Comparison of ENCODE assay signal across 20 mouse cellular contexts in the genomic region with DNA sequence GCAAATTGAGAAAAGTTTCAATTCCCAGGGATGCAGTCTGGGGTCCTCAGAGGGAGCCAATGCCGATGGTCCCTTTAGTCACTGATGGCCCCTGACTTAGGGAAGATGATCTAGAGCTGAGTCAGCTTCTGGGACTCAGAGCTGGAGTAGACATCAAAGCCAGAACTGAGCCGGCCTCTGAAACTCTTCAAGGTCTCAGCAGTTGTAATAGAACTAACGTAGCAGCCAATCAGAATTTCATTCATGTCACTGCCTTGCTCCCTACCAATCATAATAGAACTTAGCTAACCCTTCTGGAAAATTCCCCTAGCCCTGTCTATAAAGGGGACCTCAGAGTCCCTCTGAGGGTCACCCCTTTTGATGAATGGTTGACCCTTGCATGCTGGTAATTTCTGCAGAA. TPM values are rescaled to one million over a fixed set of nuclear protein-coding genes. Genes with fewer than 3 reads are reported as not detected.
DNase-seq lines count a peak whose midpoint lies in the region; ATAC-seq and TF ChIP-seq lines count a peak whose summit lies in the region.
"Had no signal": no experiment of that assay in that cellular context is flagged by ENCODE, and none has a peak within 500 bp of the region (broad histone marks: within the 10 kb centered on the region; RNA-seq: fewer than 3 reads in every experiment).

No protein-coding gene starts in this region.

- no peak overlapping the region for H3K4me2 ChIP-seq in lung, postnatal 0 days (replicated peaks; ENCODE audit: low read depth, low read length)
- H3K4me2 ChIP-seq: forebrain, embryonic 13.5 days; heart, embryonic 11.5 days; hindbrain, embryonic 12.5 days; hindbrain, embryonic 15.5 days had no signal

- DNase-seq in adrenal gland, adult (ENCODE audit: inconsistent age in 2 of 2, low spot score in 1 of 2), result peak; percentile 80 to 86
- DNase-seq in adrenal gland, postnatal 4 days (ENCODE audit: low spot score in 2 of 2), result no peak
- peak; percentile 46 for DNase-seq in adrenal gland, postnatal 10 days
- DNase-seq in adrenal gland, postnatal 36 days, result peak; percentile 57 to 66
- no peak for DNase-seq in urinary bladder, postnatal 10 days (ENCODE audit: low spot score)
- DNase-seq in lung, postnatal 0 days (ENCODE audit: low spot score), result no peak
- DNase-seq: B cell, adult 2 months; cerebellum, adult 18-20 months; cerebellum, adult 9-10 months; cerebellum, postnatal 14 days; gastrocnemius, postnatal 10 days; gastrocnemius, postnatal 36 days; heart, adult 11 months had no signal

- no peaks in the 10 kb centered on the region for H3K36me3 ChIP-seq in lung, postnatal 0 days (ENCODE audit: insufficient read depth, low read length)
- H3K36me3 ChIP-seq: forebrain, embryonic 10.5 days; hindbrain, embryonic 12.5 days; hindbrain, embryonic 15.5 days had no signal

- H3K27ac ChIP-seq in lung, postnatal 0 days (ENCODE audit: low read length), result no peak overlapping the region
- H3K27ac ChIP-seq: forebrain, embryonic 13.5 days; hindbrain, embryonic 12.5 days; hindbrain, embryonic 15.5 days had no signal

- no peaks in the 10 kb centered on the region for H3K9me3 ChIP-seq in lung, postnatal 0 days (ENCODE audit: low read length)
- H3K9me3 ChIP-seq: forebrain, embryonic 10.5 days; forebrain, embryonic 13.5 days; hindbrain, embryonic 12.5 days; hindbrain, embryonic 15.5 days had no signal

- 0 out of 2 replicates have a peak, but pooled peaks cover 4% of the 10 kb centered on the region for H3K4me1 ChIP-seq in lung, postnatal 0 days (ENCODE audit: insufficient read depth, low read depth, low read length)

- no peak for ATAC-seq in lung, postnatal 0 days
- ATAC-seq: forebrain, embryonic 13.5 days; forebrain, embryonic 16.5 days; intestine, postnatal 0 days had no signal

- H3K27me3 ChIP-seq in lung, postnatal 0 days (replicated peaks; ENCODE audit: insufficient read depth, low read length), result no peaks in the 10 kb centered on the region

- TF ChIP-seq CTCF in lung, postnatal 0 days (IDR thresholded peaks at IDR 0.05), result no peak

- no peak overlapping the region for H3K4me3 ChIP-seq in lung, postnatal 0 days (ENCODE audit: low read depth, low read length)
- H3K4me3 ChIP-seq: forebrain, embryonic 10.5 days; forebrain, embryonic 13.5 days; hindbrain, embryonic 12.5 days; hindbrain, embryonic 15.5 days had no signal

- H3K9ac ChIP-seq in lung, postnatal 0 days (replicated peaks; ENCODE audit: low read depth), result no peak overlapping the region
- H3K9ac ChIP-seq: forebrain, embryonic 13.5 days; hindbrain, embryonic 12.5 days; hindbrain, embryonic 15.5 days had no signal

- no peak for TF ChIP-seq EP300 in lung, postnatal 0 days (IDR thresholded peaks at IDR 0.05)

- 79% methylated on average over 3 of the region's 3 CpGs for WGBS in lung, postnatal 0 days

RNA-seq across cellular contexts. Expression of a gene that starts 30.8 kb away (rescaled TPM):
- 10 to 100 TPM; 31.4 to 39.1 TPM for total RNA-seq in adrenal gland, postnatal 4 days (2021)
- 10 to 100 TPM; 28.7 to 35.5 TPM for total RNA-seq in adrenal gland, postnatal 10 days (2021)
- 10 to 100 TPM; 19.2 to 26.1 TPM for total RNA-seq in adrenal gland, postnatal 36 days (2021)
- polyA plus RNA-seq in lung, postnatal 0 days (2015; fragmentation: Nextera tagmentation; extraction: Ambion mirVana), result 89.1 and 93.9 TPM in 2 replicates

Comparison
In these comparisons a context has a peak if more than half of its experiments do, and no peak if none do; other contexts are left out.
1. DNase-seq: peak in adrenal gland, adult (2 of 2), adrenal gland, postnatal 10 days (single experiment) and adrenal gland, postnatal 36 days (2 of 2); none in adrenal gland, postnatal 4 days (0 of 2), urinary bladder, postnatal 10 days (single experiment) and lung, postnatal 0 days (single experiment).